Mouse (Mus musculus) heart, postnatal 14 days (tissue): ENCODE results near the gene Kdm2b. TPM values are rescaled to one million over a fixed set of nuclear protein-coding genes. Genes with fewer than 3 reads are reported as not detected.

Experiments
- DNase-seq, 2 experiments: peaks; one replicate each; pipeline ENCODE4 v3.0.0; 2021 to 2022
- intact Hi-C: fragments of 180-260 bp; cut with DNase I; formaldehyde crosslinking; loops from one replicate; pipeline ENCODE4 v1.15.1; 2025
- total RNA-seq, 2 experiments: library from RNA; stranded (reverse); gene quantifications; 2 replicates each; pipeline ENCODE4 v1.2.3; 2021

The Kdm2b gene
- total RNA-seq, 2 experiments from 2014 or later = 16.9 to 17.3 TPM

DNA sequence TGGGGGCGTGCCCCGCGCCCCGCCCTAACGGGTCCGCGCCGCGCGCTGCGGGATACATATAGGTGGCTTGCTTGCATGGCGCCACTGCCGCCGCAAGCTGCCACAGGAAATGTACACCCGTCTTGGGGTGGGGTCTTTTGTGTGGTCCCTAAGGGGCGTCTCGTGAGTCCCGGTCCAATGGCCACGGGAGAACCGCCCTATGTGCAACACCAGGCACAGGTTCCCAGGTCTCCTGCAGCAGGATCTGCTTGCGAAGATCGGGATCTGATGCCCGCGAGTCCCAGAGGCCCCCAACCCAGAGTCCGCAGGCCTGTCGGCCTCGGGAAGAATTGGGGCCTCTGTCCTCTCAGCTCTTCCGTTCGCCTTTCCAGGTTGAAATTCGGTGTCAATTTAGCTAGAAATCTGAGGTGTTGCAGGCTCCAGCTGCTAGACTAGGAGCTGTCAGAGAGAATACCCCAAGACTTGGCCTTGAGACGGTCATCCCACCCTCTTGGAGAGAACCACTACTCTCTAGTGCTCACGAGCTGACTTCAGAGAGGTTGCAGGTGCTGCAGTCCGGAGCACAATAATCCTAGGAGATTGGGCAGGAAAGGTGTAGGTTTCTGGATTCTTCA, 89.0 kb downstream of the Kdm2b start:
- intact Hi-C loops = no loop called here
- no peak for DNase-seq

DNA sequence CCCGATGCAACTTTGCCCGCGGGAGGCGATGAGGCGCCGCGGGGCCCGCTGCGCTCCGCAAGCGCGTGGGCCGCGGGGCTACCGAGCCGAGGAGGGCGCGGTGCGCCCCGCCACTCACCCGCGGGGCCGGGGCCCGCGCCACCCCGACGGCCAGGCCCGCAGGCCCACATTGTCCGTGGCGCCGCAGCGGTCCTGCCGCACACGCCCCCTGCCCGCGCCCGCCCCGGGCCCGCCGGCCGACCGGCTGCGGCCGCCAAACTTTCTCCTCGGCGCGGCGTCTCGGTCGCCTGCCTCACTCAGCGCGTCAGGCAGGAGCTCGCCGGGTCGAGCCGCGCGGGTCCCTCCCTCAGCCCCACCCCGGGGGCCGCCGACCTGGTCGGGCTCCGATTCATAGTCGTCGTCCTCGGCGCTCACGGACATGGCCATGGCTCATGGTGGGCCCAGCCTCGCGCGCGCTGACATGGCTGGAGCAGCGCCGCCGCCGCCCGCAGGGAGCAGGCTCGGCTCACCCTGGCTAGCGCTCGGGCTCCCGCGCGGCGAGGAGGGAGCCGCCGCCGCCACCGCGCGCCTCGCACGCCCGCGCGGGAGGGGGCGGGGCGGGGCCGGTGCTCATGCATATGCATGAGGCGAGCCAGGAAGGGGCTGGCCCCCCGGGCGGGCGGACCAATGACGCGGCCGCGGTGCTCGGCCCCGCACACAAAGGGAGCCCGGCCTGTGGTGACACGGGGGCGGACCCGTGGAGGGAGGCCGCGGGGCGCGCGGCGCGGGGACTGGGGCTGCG, 89.7 kb downstream of the Kdm2b start:
- intact Hi-C loops = no loop called here
- peak; percentile 93 to 95 for DNase-seq

DNA sequence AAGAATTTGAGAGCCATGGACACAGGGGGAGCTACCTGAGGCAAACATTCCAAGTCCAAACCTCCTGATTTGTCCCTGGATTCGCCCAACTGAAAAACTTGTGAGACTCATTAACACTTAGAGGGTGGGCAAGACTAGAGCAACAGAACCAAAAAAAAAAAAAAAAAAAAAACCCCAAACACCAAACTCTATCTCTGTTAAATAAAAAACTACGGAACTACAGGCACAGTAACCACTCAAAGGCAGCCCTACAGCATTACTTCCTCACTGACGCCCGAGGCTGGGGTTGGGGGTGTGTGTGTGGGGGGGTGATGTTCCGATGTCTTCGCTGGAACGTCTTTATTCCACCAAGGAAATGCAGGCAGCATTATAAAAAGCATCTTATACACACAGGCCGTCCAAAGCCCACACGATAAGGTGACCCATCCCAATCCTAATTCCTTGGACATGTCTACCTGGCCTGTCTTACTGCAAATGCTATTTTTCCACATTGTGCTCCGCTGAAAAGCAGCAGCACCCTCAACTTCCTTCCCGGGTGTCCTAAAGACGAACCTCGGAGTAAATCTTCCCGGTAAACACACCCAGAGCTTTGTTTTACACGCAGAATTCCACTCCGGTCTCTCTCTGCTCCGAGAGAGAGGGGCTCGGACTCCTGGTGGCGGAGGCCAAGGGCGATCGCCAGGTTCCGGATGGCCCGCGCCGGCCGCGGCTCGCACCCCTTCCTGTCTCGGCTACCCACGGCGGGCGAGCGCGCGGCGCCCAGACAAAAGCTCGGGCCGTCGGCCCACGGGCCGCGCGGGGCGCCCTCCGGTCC, 90.5 kb downstream of the Kdm2b start:
- intact Hi-C loops = no loop called here
- peak; percentile 37 to 55 for DNase-seq

DNA sequence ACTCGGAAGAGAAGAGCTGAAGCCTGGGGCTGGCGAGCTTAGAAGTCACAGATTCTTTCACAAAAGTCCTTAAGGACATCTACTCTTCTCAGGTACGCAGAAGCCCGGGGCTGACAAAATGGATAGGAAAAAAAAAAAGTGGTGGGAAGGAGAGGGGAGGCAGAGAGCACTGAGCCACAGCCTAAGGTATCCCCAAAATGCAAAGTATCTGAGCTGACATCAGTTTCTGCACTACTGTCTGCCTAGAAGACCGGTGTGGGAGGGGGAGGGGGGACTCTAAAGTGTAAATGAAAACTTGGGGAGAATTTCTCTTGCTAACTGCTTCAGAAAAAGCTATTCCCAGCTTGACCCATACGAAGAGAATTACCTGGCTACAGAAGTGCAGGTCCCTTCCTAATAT, 91.5 kb downstream of the Kdm2b start:
- no peak for DNase-seq
- intact Hi-C loops = no loop called here

DNA sequence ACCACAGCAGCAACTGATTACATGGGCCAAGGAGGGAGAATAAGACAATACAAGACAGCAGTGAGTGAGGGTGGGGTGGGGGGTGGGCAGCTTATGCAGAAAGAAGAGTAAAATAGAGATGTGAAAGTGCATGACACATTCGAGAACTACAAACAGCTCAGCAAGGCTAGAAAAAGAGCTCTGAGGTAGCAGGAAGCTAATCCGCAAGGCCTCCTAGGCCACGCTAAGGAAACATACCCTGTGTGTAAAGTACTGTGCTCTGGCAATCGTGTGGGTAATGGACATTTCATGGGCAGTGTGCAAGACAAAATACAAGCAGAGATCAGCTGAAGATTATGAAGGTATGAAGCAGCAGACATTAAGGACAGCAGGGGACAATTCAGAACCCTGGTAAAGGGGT, 94.8 kb downstream of the Kdm2b start:
- intact Hi-C loops = no loop called here
- no peak for DNase-seq

DNA sequence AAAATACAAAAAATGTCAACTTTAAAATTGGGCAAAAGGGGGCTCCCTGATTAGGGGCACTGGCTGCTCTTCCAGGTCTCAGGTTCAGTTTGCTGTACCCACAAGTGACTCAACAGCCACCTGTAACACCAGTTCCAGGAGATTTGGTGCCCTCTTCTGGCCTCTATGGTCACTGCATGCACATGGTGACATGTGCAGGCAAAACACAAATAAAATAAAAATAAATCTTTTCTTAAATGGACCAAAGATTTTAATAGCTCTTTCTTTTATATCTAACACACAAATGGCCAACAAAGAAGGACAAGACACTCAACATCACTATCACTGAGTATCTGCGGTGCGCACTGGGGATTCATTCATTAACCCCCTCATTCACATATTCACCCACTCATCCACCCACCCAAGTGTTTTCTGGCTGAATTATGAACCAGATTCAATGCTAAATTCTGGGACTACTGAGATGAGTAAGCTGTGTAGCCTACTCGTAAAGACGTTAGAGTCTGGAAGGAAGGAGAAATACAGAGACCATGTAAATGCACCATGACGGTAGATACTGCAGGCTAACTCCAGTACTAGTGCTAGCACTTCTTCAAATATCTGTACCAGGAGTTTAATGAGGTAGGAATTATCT, 95.5 kb downstream of the Kdm2b start:
- intact Hi-C loops = no loop called here
- peak; percentile 48 to 67 for DNase-seq

DNA sequence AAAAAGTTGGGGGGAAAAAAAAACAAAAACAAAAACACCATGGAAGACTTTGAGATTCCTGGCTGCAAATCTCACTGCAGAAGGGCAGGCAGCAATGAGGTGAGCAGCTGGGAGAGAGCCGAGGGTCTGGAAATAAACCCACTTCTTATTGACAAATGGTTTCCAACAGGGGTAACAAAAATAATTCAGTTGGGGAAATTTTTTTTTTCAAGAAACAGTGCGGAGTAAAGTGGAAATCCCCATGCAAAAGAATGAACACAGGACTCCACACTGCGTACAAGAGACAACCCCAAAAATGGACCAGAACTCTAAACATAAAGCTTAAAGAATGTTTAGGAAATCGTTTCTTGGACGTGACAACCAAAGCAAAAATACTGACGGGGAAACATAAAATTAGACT, 96.4 kb downstream of the Kdm2b start:
- no peak for DNase-seq
- intact Hi-C loops = no loop called here

DNA sequence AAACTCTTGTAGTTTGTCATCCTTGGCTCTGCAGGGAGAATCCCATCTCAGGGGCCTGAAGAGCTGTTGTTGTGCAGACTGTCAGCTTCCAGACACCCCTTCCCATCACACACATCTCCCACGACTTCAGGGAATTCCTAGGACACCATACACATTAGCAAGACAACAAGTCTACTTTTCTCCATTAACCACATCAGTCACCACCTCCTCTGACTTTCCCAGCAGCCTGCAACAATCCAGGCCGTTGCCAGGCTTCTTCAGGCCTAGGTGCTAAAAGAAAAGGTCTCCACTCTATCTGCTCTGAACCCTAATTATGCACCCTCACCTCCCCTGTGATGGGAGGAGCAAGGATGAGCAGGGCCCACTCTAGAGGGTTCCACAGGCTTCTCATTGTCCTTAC, 99.2 kb downstream of the Kdm2b start:
- no peak for DNase-seq
- intact Hi-C loops = no loop called here

DNA sequence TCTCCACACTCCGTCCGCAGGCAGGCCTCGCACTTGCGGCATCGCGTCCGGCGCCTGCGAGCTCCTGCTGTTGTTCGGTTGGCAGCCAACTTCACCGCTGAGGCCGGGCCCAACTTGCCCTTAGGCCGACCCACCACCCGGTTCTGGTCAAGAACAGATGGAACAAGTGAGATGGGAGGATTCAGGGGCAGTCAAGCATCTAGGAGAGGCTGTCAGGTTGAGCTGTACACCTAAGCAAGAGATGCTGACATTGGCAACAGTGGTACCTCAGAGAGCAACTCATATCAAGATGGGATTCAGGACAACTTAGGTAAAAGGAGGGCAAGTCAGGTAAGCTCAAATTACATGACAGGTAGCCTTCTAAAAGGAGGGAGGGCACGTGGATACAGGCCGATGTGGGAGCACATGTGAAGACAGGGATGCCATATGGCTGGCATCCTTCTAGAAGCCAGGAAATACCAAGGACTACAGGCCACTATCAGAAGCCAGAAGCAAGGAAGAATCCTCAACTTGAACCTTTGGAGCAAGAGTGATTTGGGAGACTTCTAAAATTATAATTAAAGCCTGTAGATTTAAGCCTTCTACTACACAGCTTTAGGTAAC, 100.9 kb downstream of the Kdm2b start:
- DNase-seq = no peak
- intact Hi-C loops = no loop called here

DNA sequence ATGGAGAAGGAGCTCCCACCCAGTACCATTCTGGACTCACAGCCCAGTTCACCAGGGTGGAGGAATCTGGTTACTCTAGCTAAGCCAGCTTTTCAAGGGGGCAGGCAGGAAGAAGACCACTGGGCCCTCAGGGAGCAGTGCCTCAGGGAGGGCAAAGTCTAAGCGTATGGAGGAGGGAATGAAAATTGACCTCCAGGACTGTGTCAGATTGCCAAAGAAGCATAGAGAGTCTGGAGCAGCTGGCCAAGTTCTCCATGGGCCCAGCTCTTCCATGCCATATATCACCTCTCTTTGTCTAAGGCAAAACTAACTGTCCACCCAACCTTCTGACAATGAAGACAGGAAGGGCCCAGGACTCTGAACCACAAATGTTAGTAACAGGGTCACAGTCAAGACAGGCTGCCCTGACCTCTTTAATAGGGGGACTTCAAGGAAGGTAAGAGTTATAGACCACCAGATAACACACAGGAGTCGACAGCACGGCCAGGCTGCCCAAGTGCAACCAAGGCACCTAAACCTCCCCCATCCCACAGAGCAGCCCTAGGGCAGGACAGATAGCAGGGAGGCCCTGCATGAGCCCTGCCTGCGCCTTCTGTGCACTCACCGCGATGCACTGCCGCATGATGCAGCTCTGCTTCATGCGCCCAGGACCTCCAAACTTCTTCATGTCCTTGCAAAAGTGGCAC, 101.6 kb downstream of the Kdm2b start:
- intact Hi-C loops = no loop called here
- no peak for DNase-seq

DNA sequence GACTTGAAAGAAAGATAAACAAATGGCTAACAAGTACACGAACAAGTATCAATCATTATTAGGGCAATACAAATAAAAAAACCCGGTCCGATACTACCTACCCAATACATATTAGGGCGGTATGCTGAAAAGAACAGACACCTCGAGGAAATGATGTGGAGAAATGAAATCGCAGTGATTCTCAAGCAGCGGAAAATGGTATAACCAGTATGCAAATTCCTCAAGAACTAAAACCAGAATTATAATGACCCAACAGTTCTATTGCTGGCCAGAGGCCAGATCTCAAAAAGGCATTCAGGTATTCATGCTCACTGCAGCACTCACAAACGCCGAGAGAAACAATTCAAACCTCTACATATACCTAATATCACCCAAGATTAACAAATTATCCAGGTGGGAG, 102.6 kb downstream of the Kdm2b start:
- intact Hi-C loops = no loop called here
- no peak for DNase-seq

DNA sequence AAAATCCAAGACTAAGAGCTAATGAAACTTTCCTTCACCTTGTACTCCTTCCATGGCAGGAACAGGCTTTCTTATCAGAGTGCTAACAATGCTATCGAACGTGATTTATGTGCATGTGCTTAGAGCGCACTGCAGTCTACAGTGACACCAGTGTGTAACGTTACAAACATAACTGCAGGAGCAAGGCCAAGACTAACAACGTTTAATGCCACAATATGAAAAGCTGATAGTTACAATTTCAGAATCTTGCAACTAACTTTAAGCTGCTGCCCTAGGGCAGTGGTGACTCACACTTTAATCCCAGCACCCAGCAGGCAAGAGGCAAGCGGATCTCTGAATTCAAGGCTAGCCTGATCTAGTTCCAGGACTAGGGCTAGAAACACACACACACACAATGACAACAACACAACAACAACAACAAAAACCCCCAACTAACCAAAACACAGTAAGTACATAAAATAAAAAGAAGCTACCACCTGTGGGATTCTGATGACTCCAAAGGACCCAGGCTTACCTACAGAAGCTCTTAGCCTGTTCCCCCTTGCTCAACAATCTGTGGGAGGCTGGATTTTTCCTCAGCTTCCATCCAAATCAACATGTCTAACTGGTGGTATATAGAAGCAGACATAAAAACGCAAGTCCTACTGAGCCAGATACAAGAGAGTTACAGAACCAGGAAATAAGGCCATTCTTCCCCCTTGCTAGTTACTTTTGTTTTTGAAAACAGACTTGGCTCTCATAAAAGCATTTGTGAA, 104.9 kb downstream of the Kdm2b start:
- intact Hi-C loops = no loop called here
- no peak for DNase-seq

DNA sequence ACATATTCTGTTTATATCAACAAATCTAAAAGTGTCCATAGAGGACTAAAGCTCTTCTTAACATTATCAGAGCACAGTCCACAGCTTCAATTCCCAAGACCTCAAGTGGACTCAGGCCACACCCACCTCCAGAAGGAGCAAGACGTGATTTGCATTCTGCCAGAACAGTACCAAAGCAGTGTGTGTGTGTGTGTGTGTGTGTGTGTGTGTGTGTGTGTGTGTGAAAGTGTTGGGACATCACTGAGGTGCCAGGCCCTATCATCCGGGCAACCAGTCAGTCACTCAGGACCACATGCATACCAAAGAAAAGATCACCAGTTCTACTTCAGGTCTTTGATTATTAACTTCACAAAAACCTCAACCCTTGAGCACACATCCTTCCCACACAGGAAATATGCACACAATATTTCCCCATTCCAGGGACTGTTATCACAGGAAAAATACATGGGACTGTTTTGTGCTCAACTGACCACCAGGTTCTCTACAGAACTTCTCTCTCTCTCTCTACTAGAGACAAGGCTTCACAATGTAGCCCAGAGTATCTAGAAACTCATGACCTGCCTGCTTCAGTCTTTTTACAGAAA, 105.9 kb downstream of the Kdm2b start:
- DNase-seq = no peak
- intact Hi-C loops = no loop called here

DNA sequence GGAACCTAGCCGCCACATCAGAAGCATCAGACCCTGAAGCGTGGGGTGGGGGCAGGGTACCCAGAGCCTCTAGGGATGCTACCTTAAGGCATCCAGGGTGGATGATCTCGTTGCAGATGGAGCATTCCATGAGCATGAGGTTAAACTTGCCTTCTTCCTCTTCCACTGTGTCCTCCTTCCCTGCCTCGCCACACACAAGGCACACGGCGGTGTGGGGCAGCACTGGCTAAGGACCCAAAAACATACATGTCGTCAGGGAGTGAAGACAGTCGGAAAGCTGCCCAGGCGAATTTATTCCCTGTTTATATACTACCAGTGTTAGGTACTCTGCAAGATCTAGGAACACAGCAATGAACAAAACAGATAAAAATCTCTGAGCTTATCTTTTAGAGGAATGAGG, 106.4 kb downstream of the Kdm2b start:
- DNase-seq = no peak
- intact Hi-C loops = no loop called here

DNA sequence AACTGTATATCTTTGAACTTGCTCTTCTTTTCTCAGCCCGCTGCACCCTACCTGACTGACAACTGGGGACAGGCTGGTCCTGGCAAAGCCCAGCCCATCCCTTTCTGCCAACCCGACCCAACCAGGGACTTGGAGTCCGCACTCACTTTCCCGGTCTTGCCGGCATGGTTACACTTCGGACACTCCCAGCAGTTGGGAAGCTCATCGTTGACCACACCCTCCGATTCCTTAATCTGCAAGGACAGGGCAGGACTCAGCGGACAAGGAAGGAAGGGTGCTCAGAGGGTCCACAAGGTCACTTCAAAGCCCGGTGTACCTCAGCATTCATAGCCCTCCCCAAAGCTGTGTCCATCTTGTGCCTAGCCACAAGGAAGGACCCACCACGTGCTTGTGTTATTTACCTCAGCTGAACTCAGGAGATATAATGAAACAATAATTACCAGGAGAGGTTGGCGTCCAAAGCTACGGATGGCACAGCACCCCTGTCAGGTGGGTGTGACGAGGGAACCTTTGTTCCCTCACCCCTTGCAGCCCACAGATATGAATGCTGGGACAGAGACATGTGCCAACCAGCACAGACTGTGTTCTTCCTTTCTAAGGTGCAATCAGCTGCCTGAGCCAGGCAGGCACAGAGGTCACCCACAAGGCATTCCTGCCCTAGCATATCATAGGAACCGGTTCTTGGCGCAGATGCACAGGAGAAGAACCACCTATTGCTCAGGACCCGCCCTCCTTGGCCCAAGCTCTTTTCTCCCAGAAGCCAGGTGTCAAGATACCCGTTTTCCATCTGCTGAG, 107.2 kb downstream of the Kdm2b start:
- DNase-seq = no peak
- intact Hi-C loops = no loop called here

DNA sequence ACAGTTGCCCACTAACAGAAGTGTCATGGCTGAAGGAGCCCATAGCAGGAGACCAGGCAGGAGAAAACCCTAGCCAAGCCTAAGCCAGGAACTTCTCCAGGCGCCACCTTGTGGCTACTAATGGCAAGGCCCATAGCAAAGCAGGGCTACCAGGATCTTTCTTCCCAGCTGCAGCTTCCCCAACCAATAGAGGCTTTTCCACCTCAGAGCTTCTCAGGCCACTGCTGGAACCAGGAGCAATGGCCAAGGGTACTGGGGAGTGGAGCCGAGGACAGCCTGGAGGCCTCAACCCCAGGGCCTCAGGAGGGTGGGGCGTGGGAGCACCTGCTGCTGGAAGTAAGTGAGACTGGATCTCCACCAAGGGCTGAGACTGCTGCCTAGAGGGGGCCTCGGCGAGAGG, 108.3 kb downstream of the Kdm2b start:
- peak; percentile 68 to 82 for DNase-seq
- intact Hi-C loops = loop anchor here (2.0 kb wide), 1 partner anchor 71 kb away; no protein-coding TSS in a partner anchor

DNA sequence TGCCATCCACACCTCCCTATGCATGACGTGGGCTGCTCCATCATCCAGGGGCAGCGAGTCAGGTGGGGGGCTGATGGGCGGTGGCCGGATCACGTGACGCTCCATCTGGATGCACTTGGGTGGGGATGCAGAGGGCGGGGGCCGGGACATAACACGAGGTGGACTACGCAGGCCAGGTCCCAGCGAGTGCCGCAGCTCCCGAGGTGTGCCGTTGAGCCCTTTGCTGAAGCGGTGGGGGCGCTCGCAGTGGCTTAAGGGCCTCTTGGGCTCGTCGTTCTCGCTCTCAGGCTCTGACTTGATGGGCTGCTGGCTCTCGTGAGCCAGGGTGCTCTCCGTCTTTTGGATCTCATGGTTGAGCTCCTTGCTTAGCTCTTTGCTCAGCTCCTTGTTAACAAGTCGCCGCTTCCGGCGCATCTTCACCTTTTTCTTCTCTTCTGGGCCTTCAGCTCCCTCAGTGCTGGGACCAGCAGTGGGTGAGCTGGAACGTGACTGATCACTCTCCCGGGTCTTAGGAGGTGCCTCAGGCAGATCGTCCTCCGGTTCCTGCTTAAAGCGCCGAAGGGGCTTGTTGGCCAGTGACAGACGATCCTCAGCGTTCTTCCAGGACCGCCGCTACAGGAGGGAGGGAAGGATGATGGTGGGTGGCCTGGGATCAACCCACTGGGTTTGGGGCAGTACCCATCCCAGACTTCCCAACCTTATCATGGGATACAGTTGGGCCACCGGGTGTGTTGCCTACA, 109.2 kb downstream of the Kdm2b start:
- intact Hi-C loops = loop anchor here (2.0 kb wide), 1 partner anchor 70 kb away; no protein-coding TSS in a partner anchor
- no peak for DNase-seq
